Mouse (Mus musculus): ENCODE data around the gene Mcm2. TPM values are rescaled to one million over a fixed set of nuclear protein-coding genes. Genes with fewer than 3 reads are reported as not detected.

The Mcm2 gene
- polyA plus RNA-seq, 1 experiment: 126 TPM

- no peaks in the 10 kb centered on the region for H3K79me3 ChIP-seq (ENCODE audit: low read depth)
- no peaks in the 10 kb centered on the region for H3K27me3 ChIP-seq (ENCODE audit: control insufficient read depth, insufficient read depth, insufficient read length)
- H3K36me3 ChIP-seq (ENCODE audit: control insufficient read depth, insufficient read depth): peaks cover 98% of the 10 kb centered on the region
- no peak overlapping the region for H3ac ChIP-seq (ENCODE audit: control insufficient read depth, insufficient read length, low read depth)
- no peak for TF ChIP-seq MYOD1 (IDR thresholded peaks at IDR 0.05; ENCODE audit: control insufficient read depth, insufficient read length, low read depth)
- no peak for TF ChIP-seq FOSL1 (IDR thresholded peaks at IDR 0.05; ENCODE audit: insufficient read depth, low read length, poor library complexity, severe bottlenecking)
- no peak for TF ChIP-seq USF1 (IDR thresholded peaks at IDR 0.05; ENCODE audit: low read depth)
- TF ChIP-seq MYOG (IDR thresholded peaks at IDR 0.05; ENCODE audit: control insufficient read depth, extremely low read depth, insufficient read length): no peak
- TF ChIP-seq CEBPB (IDR thresholded peaks at IDR 0.05; ENCODE audit: low read depth): no peak
- no peak for TF ChIP-seq MAX (IDR thresholded peaks at IDR 0.05)
- no peak for TF ChIP-seq CTCF (IDR thresholded peaks at IDR 0.05; ENCODE audit: control insufficient read depth, insufficient read depth, insufficient read length)
- H3K4me3 ChIP-seq (ENCODE audit: insufficient read depth, poor library complexity, severe bottlenecking): no peak overlapping the region
- no peaks in the 10 kb centered on the region for H3K79me2 ChIP-seq (ENCODE audit: control insufficient read depth, insufficient read depth)
These were observed 12.1 kb downstream of the Mcm2 start for GRCm38 (mm10) chr6:88886417-88886967.

- H3ac ChIP-seq (ENCODE audit: control insufficient read depth, insufficient read length, low read depth): no peak overlapping the region
- H3K4me3 ChIP-seq (ENCODE audit: insufficient read depth, poor library complexity, severe bottlenecking): no peak overlapping the region
- no peaks in the 10 kb centered on the region for H3K79me2 ChIP-seq (ENCODE audit: control insufficient read depth, insufficient read depth)
- TF ChIP-seq MYOG (IDR thresholded peaks at IDR 0.05; ENCODE audit: control insufficient read depth, extremely low read depth, insufficient read length) (no peak), USF1 (IDR thresholded peaks at IDR 0.05; ENCODE audit: low read depth) (no peak), MAX (IDR thresholded peaks at IDR 0.05) (no peak), CEBPB (IDR thresholded peaks at IDR 0.05; ENCODE audit: low read depth) (no peak)
- H3K79me3 ChIP-seq (ENCODE audit: low read depth): no peaks in the 10 kb centered on the region
- H3K27me3 ChIP-seq (ENCODE audit: control insufficient read depth, insufficient read depth, insufficient read length): no peaks in the 10 kb centered on the region
- H3K36me3 ChIP-seq (ENCODE audit: control insufficient read depth, insufficient read depth): peaks cover 98% of the 10 kb centered on the region
These were observed 12.8 kb downstream of the Mcm2 start for GRCm38 (mm10) chr6:88885644-88886416.

GRCm38 (mm10) chr6:88884690-88885089, 13.9 kb downstream of the Mcm2 start:
- no peak overlapping the region for H3ac ChIP-seq (ENCODE audit: control insufficient read depth, insufficient read length, low read depth)
- H3K36me3 ChIP-seq (ENCODE audit: control insufficient read depth, insufficient read depth): peaks cover 97% of the 10 kb centered on the region

GRCm38 (mm10) chr6:88884195-88884594, 14.4 kb downstream of the Mcm2 start:
- Histone ChIP-seq H3K27me3 (ENCODE audit: control insufficient read depth, insufficient read depth, insufficient read length) (no peaks in the 10 kb centered on the region), H3K79me2 (ENCODE audit: control insufficient read depth, insufficient read depth) (no peaks in the 10 kb centered on the region), H3K4me3 (ENCODE audit: insufficient read depth, poor library complexity, severe bottlenecking) (no peak overlapping the region), H3K36me3 (ENCODE audit: control insufficient read depth, insufficient read depth) (peaks cover 92% of the 10 kb centered on the region), H3ac (ENCODE audit: control insufficient read depth, insufficient read length, low read depth) (no peak overlapping the region), H3K79me3 (ENCODE audit: low read depth) (no peaks in the 10 kb centered on the region)
- no peak for TF ChIP-seq FOSL1 (IDR thresholded peaks at IDR 0.05; ENCODE audit: insufficient read depth, low read length, poor library complexity, severe bottlenecking)
- TF ChIP-seq MAX (IDR thresholded peaks at IDR 0.05): no peak
- no peak for TF ChIP-seq MYOG (IDR thresholded peaks at IDR 0.05; ENCODE audit: control insufficient read depth, extremely low read depth, insufficient read length)
- no peak for TF ChIP-seq MYOD1 (IDR thresholded peaks at IDR 0.05; ENCODE audit: control insufficient read depth, insufficient read length, low read depth)
- TF ChIP-seq USF1 (IDR thresholded peaks at IDR 0.05; ENCODE audit: low read depth): no peak
- TF ChIP-seq CEBPB (IDR thresholded peaks at IDR 0.05; ENCODE audit: low read depth): no peak
- no peak for TF ChIP-seq CTCF (IDR thresholded peaks at IDR 0.05; ENCODE audit: control insufficient read depth, insufficient read depth, insufficient read length)

More at GRCm38 (mm10) chr6:88884690-88885089, 13.9 kb downstream of the Mcm2 start:
- TF ChIP-seq MAX (IDR thresholded peaks at IDR 0.05) (no peak), MYOG (IDR thresholded peaks at IDR 0.05; ENCODE audit: control insufficient read depth, extremely low read depth, insufficient read length) (no peak), CEBPB (IDR thresholded peaks at IDR 0.05; ENCODE audit: low read depth) (no peak), MYOD1 (IDR thresholded peaks at IDR 0.05; ENCODE audit: control insufficient read depth, insufficient read length, low read depth) (no peak)
- no peak overlapping the region for H3K4me3 ChIP-seq (ENCODE audit: insufficient read depth, poor library complexity, severe bottlenecking)
- H3K79me3 ChIP-seq (ENCODE audit: low read depth): no peaks in the 10 kb centered on the region
- H3K79me2 ChIP-seq (ENCODE audit: control insufficient read depth, insufficient read depth): no peaks in the 10 kb centered on the region
- no peaks in the 10 kb centered on the region for H3K27me3 ChIP-seq (ENCODE audit: control insufficient read depth, insufficient read depth, insufficient read length)

GRCm38 (mm10) chr6:88881334-88881733, 17.2 kb downstream of the Mcm2 start:
- Histone ChIP-seq H3ac (ENCODE audit: control insufficient read depth, insufficient read length, low read depth) (no peak overlapping the region), H3K79me2 (ENCODE audit: control insufficient read depth, insufficient read depth) (no peaks in the 10 kb centered on the region), H3K36me3 (ENCODE audit: control insufficient read depth, insufficient read depth) (peaks cover 65% of the 10 kb centered on the region), H3K4me3 (ENCODE audit: insufficient read depth, poor library complexity, severe bottlenecking) (no peak overlapping the region), H3K79me3 (ENCODE audit: low read depth) (no peaks in the 10 kb centered on the region), H3K27me3 (ENCODE audit: control insufficient read depth, insufficient read depth, insufficient read length) (no peaks in the 10 kb centered on the region)
- TF ChIP-seq MAX (IDR thresholded peaks at IDR 0.05) (no peak), MYOD1 (IDR thresholded peaks at IDR 0.05; ENCODE audit: control insufficient read depth, insufficient read length, low read depth) (no peak), FOSL1 (IDR thresholded peaks at IDR 0.05; ENCODE audit: insufficient read depth, low read length, poor library complexity, severe bottlenecking) (no peak), CEBPB (IDR thresholded peaks at IDR 0.05; ENCODE audit: low read depth) (no peak), CTCF (IDR thresholded peaks at IDR 0.05; ENCODE audit: control insufficient read depth, insufficient read depth, insufficient read length) (no peak), USF1 (IDR thresholded peaks at IDR 0.05; ENCODE audit: low read depth) (no peak), MYOG (IDR thresholded peaks at IDR 0.05; ENCODE audit: control insufficient read depth, extremely low read depth, insufficient read length) (no peak)

Measured in C2C12 (cell line).